In the genomic region with DNA sequence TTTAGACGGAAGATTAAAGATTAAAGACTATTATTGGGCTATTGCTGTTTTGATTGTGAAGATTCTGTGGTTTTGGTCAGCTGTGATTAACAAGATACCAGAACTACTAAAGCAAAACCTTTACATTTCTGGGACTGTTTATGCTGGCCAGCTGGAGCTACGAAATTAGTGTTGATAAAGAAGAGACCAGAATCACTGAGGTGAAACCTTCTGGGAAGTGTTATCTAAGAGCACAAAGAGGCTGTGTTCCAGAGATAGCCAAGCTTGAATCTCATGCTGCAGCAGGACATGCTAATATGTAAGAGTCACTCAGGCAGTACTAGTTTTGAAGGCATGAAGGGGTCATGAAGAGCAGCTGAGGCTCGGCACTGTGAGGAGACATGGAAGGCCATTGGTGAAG, we compare ENCODE assay signal across 27 mouse cellular contexts.
"Had no signal": no experiment of that assay in that cellular context is flagged by ENCODE, and none has a peak within 500 bp of the region (broad histone marks: within the 10 kb centered on the region; RNA-seq: fewer than 3 reads in every experiment).

No protein-coding gene starts in this region.

- ATAC-seq: forebrain, embryonic 13.5 days; forebrain, embryonic 14.5 days; forebrain, embryonic 15.5 days; forebrain, embryonic 16.5 days; forebrain, postnatal 0 days had no signal

- H3K27me3 ChIP-seq: embryonic facial prominence, embryonic 12.5 days; embryonic facial prominence, embryonic 13.5 days; embryonic facial prominence, embryonic 15.5 days; forebrain, embryonic 12.5 days; forebrain, embryonic 13.5 days; forebrain, embryonic 15.5 days had no signal

- H3K9ac ChIP-seq: embryonic facial prominence, embryonic 12.5 days; embryonic facial prominence, embryonic 13.5 days; embryonic facial prominence, embryonic 15.5 days; forebrain, embryonic 12.5 days; forebrain, embryonic 13.5 days; forebrain, embryonic 15.5 days; forebrain, postnatal 0 days had no signal

- H3K9me3 ChIP-seq: embryonic facial prominence, embryonic 10.5 days; embryonic facial prominence, embryonic 12.5 days; embryonic facial prominence, embryonic 13.5 days; embryonic facial prominence, embryonic 15.5 days; forebrain, embryonic 10.5 days; forebrain, embryonic 12.5 days; forebrain, embryonic 13.5 days; forebrain, embryonic 15.5 days had no signal

- DNase-seq: cerebellum, adult 9-10 months; cerebellum, adult 9-11 months; cerebellum, postnatal 10 days; cerebellum, postnatal 14 days; cerebellum, postnatal 25 days; cerebellum, postnatal 36 days; embryo, embryonic 11 days; forebrain, postnatal 0 days; gastrocnemius, adult 2 months; gastrocnemius, postnatal 10 days; gastrocnemius, postnatal 14 days; gastrocnemius, postnatal 25 days; gastrocnemius, postnatal 36 days; heart, adult 11 months; heart, adult 18-20 months; heart, adult 2 months had no signal

- H3K4me2 ChIP-seq: embryonic facial prominence, embryonic 12.5 days; embryonic facial prominence, embryonic 13.5 days; embryonic facial prominence, embryonic 15.5 days; forebrain, embryonic 12.5 days; forebrain, embryonic 13.5 days; forebrain, embryonic 15.5 days had no signal

- H3K4me3 ChIP-seq: embryonic facial prominence, embryonic 10.5 days; embryonic facial prominence, embryonic 12.5 days; embryonic facial prominence, embryonic 13.5 days; embryonic facial prominence, embryonic 15.5 days; erythroblast, embryonic 14.5 days; forebrain, embryonic 10.5 days; forebrain, embryonic 12.5 days; forebrain, embryonic 13.5 days; forebrain, embryonic 15.5 days; gastrocnemius, adult 2 months; heart, adult 2 months had no signal

- H3K36me3 ChIP-seq: embryonic facial prominence, embryonic 10.5 days; embryonic facial prominence, embryonic 12.5 days; embryonic facial prominence, embryonic 13.5 days; embryonic facial prominence, embryonic 15.5 days; forebrain, embryonic 10.5 days; forebrain, embryonic 12.5 days; forebrain, embryonic 15.5 days had no signal

- H3K4me1 ChIP-seq: embryonic facial prominence, embryonic 10.5 days; embryonic facial prominence, embryonic 12.5 days; embryonic facial prominence, embryonic 13.5 days; embryonic facial prominence, embryonic 15.5 days; forebrain, embryonic 10.5 days; forebrain, embryonic 12.5 days; forebrain, embryonic 13.5 days; forebrain, embryonic 15.5 days had no signal

- H3K27ac ChIP-seq: embryonic facial prominence, embryonic 10.5 days; embryonic facial prominence, embryonic 12.5 days; embryonic facial prominence, embryonic 13.5 days; embryonic facial prominence, embryonic 15.5 days; forebrain, embryonic 10.5 days; forebrain, embryonic 12.5 days; forebrain, embryonic 13.5 days; forebrain, embryonic 15.5 days; gastrocnemius, adult 2 months; heart, adult 2 months had no signal
